Mouse (Mus musculus) kidney, postnatal 36 days (tissue): Measurements from ENCODE around the gene Zfp523.

Experiments used
- DNase-seq, 2 experiments: peaks; one replicate each; pipeline ENCODE4 v3.0.0; 2021 to 2022; ENCODE audit warnings: mixed read lengths in 2 of 2

Zfp523 gene

DNA sequence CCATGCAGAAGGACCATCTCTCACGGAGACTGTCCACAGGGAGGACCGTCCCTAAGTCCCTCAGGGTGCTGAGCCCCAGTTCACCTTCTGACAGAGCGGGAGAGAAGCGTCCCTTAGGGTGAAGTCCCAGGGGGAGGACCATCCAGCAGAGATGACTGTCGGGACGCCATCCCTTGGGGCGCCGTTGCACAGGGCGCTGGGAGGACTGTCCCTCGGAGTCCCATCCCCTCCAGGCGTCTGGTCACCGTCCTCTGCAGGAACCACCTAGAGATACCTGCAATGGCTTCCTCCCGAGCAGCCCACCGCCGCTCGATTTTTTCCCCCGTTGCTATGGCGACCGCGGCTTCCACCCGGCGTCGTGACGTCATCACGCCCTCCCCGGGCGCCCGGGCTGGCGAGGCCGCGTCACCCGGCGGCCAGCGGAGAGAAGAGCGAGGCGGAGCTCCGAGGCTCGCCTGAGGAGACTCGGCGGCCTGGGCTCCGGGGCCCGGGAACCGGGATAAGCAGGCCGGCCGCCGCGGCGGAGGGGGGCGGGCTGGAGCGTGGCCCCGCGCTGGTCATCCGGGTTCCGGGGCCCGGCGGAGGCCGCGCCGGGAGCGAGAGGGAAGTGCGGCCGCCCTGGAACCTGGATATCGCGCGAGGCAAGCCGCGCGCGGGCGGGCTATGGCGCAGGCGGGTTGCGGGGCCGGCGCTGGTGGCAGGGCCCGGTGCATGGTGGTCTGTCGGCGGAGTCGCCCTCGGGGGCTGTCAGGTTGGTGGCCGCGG lies at the start of gene Zfp523:
Zfp523 (plus strand) TSS at position 355 of the 765 bp plus-strand sequence.
- DNase-seq: peak; percentile 88 to 95

DNA sequence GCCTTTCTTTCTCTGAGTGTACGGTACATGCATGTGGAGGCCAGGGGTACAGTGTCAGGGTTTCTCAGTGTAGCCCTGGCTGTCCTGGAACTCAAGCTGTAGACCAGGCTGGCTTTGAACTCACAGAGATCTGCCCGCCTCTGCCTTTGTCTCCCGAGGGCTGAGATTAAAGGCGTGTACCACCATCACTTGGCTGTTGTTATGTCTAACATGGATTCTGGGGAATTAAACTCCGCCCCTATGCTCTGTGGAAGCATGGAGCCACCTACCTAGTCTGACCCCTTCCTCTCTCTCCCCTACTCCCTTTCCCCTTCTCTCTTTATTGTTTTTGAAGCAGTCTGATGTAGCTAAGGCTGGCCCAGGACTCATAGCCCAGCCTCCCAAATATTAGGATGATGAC lies 47.1 kb upstream of the Zfp523 start:
- DNase-seq: no peak

- DNase-seq: no peak
These were observed 46.4 kb upstream of the Zfp523 start for GRCm38 (mm10) chr17:28130391-28131125.

GRCm38 (mm10) chr17:28131156-28131555 lies 45.8 kb upstream of the Zfp523 start:
- no peak for DNase-seq

GRCm38 (mm10) chr17:28133193-28133592 lies 43.7 kb upstream of the Zfp523 start:
- DNase-seq: peak; percentile 52 to 83

DNA sequence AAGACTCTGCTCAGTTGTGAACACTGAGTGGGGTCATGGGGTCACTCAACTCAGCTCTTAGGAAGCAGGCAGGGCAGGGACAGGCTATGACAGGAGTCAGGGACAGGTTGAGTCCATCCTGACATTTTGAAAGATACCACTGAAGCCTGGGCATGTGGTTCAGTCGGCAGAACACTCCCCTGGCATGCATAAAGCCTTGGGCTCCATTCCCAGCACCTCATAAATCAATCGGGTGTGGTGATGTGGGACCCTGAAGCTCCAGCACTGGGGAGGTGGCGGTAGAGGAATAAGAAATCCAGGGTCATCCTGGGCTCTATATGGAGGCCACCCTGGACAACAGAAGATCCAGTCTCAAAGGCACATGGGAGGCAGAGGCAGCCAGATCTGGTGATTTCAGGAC lies 41.4 kb upstream of the Zfp523 start:
- DNase-seq: no peak

DNA sequence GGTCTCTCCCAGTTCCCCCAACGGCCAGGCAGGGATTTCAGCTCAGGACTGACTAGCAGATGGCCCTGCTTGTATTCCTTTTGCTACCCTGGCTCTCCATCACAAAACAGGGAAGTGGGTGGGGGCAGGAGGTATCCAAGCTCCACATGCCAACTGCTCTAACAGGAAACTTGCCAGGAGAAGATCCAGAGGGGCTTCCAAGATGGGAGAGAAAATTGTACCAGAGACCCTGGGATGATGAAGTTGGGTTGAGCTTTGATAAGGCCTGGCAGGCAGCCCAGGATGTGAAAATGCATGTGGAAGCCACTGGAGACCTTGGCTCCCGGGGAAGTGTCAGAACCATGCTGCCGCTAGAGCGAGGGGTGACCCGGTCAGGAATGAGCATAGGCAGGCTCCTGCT lies 40.7 kb upstream of the Zfp523 start:
- no peak for DNase-seq

GRCm38 (mm10) chr17:28138013-28138412 lies 38.9 kb upstream of the Zfp523 start:
- no peak for DNase-seq

GRCm38 (mm10) chr17:28138685-28139084 lies 38.2 kb upstream of the Zfp523 start:
- DNase-seq: no peak

GRCm38 (mm10) chr17:28140431-28141204 lies 36.3 kb upstream of the Zfp523 start:
- DNase-seq: no peak

DNA sequence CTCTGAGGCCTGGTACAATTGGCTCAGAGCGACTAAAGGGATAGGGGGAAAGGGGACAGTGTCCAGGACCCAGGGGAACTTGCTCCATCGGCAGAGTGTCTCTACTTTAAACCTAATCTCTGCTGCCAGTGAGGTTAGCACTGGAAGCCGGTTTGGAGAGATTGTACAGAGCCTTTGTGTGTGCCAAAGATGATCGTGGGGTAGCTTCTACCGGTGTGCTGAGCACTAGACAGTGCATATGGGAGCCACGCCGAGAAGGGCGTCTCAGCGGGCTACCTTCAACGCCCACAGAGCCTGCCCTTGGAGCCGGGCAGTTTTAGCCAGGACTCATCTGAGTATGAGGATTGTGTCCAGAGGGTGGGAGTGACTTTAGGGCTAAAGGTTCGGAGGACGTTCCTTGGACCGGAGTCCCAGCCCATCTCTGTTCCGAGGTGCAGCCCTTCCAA lies 35.7 kb upstream of the Zfp523 start:
- no peak for DNase-seq

DNA sequence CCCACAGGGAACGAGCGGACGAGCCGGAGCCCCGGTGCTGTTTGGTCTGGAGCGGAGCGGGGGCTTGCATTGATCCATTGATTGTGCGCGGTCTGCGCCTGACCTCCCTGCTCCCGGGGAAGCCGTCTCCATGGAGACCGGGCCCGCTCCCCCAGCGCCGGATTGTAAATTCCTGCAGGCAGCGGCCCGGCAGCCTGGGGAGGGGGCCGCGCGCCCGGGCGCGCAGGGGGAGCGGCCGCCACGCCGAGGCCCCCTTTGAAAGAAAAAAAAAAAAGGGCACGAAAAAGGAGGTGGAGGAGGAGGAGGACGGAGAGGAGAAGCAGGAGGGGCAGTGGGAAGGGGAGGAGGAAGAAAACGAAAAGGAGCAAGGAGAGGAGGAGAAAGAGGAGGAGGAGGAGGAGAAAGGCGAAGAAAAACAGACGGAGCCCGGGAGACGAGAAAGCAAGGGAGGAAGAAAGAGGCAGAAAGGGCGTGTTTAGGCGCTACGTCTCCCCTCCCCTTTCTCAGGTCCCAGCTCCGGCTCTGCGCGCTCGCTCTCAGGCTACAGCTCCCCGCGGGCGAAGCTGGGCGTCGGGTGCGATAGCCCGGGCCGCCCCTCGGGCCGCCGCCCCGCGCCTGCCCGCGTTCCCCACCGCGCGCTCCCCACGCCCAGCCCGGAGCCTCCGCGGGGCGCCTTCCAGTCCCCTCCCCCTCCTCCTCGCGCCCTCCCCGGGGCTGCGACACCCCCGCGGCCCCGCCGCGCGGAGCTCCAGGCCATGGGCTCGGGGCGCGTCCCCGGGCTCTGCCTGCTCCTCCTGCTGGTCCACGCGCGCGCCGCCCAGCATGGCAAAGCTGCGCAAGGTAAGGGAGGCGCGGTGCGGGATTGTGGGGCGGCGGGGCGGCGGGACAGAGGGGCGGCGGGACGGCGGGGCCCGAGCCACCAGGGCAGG lies 34.9 kb upstream of the Zfp523 start, which contains the start of gene Scube3:
Scube3 (plus strand) TSS at position 371 of the 929 bp plus-strand sequence.
- DNase-seq: peak in 1 of 2 experiments; percentile 39

- peak in 1 of 2 experiments; percentile 34 for DNase-seq
These were observed 34.0 kb upstream of the Zfp523 start for GRCm38 (mm10) chr17:28142700-28143610.

- DNase-seq: no peak
These were observed 33.2 kb upstream of the Zfp523 start for GRCm38 (mm10) chr17:28143751-28144150.

GRCm38 (mm10) chr17:28144241-28144640 lies 32.7 kb upstream of the Zfp523 start:
- DNase-seq: no peak

GRCm38 (mm10) chr17:28148288-28148687 lies 28.6 kb upstream of the Zfp523 start:
- no peak for DNase-seq

DNA sequence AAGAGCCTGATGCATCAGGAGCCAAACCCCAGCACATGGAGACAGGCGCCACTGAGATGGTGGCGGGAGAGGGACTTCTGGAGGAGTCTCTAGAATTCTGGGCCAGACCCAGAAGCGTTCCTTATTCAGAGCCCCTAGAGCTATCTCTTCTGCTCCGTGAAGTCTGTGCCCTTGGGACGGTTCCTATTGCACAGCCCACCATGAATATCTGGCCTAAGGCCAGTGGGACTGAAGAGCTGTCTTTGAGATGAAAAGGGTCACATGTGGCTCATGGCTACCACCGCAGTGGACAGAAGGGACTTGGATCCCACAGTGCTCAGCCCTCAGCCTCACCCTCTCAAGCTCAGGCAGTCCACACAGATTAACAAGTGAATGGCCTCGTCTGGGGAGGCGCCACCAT lies 27.2 kb upstream of the Zfp523 start:
- DNase-seq: no peak

GRCm38 (mm10) chr17:28150456-28150855 lies 26.5 kb upstream of the Zfp523 start:
- DNase-seq: no peak

GRCm38 (mm10) chr17:28153095-28153494 lies 23.8 kb upstream of the Zfp523 start:
- no peak for DNase-seq

DNA sequence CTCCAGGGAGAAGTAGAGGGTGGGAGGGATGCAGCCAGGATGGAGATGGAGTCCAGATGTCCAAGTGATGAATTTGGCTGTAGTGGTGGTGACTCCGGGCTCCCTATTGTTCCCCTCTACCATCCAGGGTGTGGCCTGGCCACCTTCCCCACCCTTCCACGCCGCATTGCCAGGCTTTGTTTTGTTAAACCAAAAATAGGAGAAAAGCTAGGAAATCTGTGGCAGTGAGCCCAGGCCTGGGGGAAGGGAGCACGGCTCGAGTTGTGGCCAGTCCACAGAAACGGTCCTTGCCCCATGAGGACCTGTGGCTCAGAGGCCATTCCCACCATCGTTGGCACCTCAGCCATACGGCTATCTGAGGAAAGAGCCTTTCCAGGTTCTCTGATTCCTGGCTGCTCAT lies 22.0 kb upstream of the Zfp523 start:
- DNase-seq: peak in 1 of 2 experiments; percentile 37

GRCm38 (mm10) chr17:28160361-28160760 lies 16.6 kb upstream of the Zfp523 start:
- no peak for DNase-seq
